Mouse (Mus musculus) lung, postnatal 0 days (tissue): ENCODE measurements around the gene Mgmt.

ENCODE experiments used
- CTCF ChIP-seq: IDR thresholded peaks from 2 replicates; pipeline ENCODE4 v1.5.1; 2016; ENCODE audit warnings: antibody characterized with exemption, mild to moderate bottlenecking
- EP300 ChIP-seq: IDR thresholded peaks from 2 replicates; pipeline ENCODE4 v1.6.1; 2016; ENCODE audit warnings: antibody characterized with exemption, mild to moderate bottlenecking, control low read depth

DNA sequence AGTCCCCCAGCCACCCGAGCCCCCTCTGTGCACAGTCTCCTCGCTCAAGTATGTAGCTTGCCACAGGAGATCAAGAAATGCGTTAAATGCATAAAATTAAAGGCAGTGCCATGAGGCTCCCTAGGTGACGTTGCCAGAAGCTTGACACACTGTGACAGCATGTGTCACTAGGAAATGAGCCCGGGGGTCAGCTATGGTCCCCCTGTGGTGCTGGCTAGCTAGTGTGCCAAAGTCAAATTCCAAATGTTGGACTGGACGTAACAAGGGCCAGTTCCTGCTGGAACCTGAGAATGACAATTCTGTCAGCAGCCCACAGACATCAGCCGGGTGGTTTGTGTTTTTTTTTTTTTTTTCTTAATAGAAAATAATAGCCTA lies 144.5 kb downstream of the Mgmt start:
- TF ChIP-seq EP300 (no peak), CTCF (no peak)
